Mouse (Mus musculus) bone marrow, adult 2 months (tissue): ENCODE results near the gene Chid1.

ENCODE experiments used
- CTCF ChIP-seq: fragments of 200-500 bp; IDR thresholded peaks from 2 replicates; pipeline ENCODE4 v1.5.1; 2011; ENCODE audit warnings: low read length, control low read depth; ENCODE audit not compliant: control insufficient read depth, insufficient read depth
- POLR2A ChIP-seq: fragments of 200-500 bp; IDR thresholded peaks from 2 replicates; pipeline ENCODE4 v1.6.1; 2011; ENCODE audit warnings: low read depth, mild to moderate bottlenecking, control low read depth, low read length, borderline replicate concordance; ENCODE audit not compliant: control insufficient read depth

GRCm38 (mm10) chr7:141584048-141584841, 44.6 kb upstream of the Chid1 start:
- TF ChIP-seq POLR2A (no peak), CTCF (peak; percentile 42; the same call in 1 of the 2 replicates)
